Mouse (Mus musculus) cerebellum, adult (tissue): ENCODE data around the gene Togaram2.
"Not testable (repeated sequence)": the region's sequence is repeated elsewhere in the genome, so short reads cannot be mapped to it uniquely, and the experiment has no call there.

Source experiments
- ATAC-seq: cut with Nextera tagmentation; 2 replicates; pipeline ENCODE4 v1.9.2; 2017; ENCODE audit warnings: mild to moderate bottlenecking, moderate library complexity, mixed read lengths; ENCODE audit not compliant: insufficient number of reproducible peaks, low FRiP score, low TSS enrichment

Togaram2 gene

DNA sequence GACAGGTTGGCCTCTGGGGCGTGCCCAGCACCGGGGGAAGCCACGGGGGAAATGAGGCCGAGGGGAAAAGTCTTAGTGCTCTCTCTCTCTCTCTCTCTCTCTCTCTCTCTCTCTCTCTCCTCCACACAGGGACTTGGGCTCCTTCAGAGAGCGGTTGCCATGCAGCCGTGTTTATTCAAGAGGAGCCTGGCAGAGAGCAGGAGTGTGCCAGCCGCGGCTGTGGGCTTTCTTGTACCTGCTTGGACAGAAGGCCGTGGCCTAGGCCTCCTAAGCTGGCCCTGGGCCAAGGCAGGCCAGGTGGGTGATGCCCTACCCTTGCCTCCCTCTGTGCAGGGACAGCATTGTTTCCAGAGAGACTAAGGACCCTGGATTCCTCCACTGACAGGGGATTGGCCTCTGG lies at the start of gene Togaram2:
Gene Togaram2 (plus strand): TSS at position 170 of the 400 bp plus-strand sequence.
- no peak for ATAC-seq

- ATAC-seq = no peak
These were observed 41.3 kb upstream of the Togaram2 start for GRCm38 (mm10) chr17:71631806-71632205.

GRCm38 (mm10) chr17:71633350-71633749 lies 39.7 kb upstream of the Togaram2 start:
- peak; percentile 81 for ATAC-seq

- no peak for ATAC-seq
These were observed 36.3 kb upstream of the Togaram2 start for GRCm38 (mm10) chr17:71636786-71637185.

DNA sequence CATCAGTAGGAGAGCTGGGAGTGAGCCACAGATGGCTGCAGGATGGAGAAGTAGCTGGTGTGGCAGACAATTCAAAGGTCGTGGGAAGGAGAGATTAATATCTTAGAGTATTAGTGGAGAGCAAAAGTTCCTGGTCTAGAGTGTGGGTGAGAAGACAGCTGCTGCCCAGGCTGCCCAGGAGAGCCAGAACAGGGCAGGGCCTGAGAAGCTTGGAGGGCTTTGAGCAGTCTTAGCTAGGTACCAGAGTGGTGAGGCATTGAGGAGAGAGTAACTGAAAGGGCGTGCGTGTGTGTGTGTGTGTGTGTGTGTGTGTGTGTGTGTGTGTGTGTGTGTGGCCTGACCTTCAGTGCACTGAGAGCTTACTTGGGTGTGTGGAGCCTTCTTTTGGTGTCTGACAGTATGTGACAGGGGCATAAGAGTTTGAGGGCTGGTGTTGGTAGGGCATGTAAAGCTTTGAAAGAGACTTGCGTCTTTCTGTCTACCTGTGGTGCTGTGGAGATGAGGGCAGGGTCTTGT lies 35.3 kb upstream of the Togaram2 start:
- ATAC-seq = no peak

- ATAC-seq = not testable (repeated sequence)
These were observed 34.0 kb upstream of the Togaram2 start for GRCm38 (mm10) chr17:71639056-71639455.

DNA sequence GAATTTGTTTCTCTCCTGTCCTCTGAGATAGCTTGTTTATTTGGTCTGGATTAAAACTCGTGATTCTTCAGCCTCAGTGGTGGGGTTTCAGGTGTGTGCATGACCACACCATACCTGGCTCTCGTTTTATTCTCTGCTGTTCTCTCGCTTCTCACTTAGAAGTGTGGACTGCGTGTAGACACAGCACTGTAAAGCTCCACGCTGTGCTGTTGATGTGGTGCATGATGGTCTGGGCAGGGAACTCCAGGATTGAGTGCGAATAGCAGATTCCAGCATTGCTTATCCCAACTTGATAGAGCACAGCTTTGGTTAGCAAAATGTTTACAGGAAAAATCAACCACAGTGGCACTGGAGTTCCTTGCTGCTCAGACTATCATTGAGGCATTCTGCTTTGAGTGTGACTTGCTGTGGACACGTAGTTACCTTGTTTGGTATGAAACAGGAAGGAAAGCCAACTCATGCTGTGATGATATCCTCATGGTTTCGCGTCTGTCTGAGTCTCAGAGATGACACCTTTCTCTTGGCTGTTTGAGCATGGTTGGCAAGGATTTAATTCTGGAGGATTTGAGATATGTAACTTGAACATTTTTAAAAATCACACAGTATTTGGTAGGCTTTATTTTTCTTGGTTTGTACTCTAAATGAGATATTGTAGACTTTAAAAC lies 32.5 kb upstream of the Togaram2 start:
- 0 out of 2 replicates have a peak, but pooled peaks have one; percentile 26 for ATAC-seq

DNA sequence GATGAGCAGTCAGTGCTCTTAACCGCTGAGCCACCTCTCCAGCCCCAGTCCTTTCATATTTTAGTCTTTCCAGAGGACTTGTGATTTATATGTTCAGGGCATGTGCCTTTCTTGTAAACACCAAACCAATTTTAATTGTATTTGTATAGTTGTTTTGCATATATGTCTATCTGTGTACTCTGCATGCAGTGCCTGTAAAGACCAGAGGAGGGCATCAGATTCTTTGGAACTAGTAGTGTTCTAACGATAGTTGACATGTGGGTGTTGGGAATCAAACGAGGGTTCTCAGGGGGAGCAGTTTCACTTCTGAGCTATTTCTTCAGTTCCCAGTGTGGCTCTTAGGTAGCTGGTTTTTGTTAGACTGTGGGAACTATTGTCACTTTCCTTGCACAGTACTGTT lies 30.9 kb upstream of the Togaram2 start:
- ATAC-seq = no peak

DNA sequence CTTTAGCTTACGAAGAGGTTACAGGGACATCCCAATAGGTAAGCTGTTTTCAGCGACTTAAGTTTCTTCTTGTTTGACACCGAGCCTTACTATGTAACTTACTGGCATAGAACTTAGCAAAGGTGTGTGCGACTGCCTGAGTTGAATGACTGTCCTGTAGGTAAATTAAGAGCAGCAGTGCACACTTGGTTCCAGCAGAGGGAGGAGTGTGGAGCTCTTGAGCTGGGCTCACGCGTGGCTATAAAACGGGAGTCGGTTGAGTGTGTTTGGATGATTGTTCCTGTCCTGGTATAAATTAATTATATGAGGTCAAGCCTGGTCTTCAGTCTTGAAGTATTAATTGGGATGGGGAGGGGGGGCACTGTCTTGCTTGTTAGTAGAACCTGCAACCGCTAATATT lies 23.1 kb upstream of the Togaram2 start:
- ATAC-seq = no peak

DNA sequence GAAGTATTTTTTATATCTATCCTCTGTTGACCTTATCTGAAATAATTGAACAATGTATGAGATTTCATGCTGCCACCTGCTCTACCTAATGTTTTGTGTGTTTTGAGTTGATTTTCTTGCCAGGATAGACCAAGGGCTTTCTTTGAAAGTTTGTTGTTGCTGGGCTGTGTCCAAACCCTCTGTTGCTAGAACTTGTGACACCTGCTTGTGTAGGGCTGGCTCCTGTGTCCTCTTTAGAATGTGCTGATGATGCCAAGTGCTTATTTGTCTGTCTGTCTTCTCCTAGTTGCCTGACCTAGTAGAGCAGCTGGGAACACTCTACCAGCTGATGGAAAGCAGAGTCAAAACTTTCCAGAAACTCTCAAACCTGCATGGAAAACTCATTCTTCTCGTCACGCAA lies 20.6 kb upstream of the Togaram2 start:
- ATAC-seq = no peak

DNA sequence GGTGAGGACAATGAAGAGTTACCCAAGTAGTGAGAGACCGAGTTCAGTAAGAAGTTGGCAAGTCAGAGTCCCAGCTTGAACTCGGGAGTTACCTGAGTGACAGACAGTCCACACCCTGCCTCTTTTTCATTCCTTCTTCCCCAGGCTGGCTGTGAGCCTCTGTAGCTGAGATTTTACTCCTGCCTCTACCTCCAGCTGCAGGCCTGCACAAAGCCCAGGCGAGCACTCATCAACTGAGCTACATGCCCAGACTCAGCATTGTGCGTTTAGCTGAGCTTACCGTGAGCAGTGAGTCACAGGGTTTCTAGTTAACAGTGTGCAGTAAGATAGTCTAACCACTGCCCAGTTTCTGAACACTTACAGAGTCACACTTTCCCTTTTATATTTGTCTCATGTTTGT lies 20.1 kb upstream of the Togaram2 start:
- no peak for ATAC-seq

DNA sequence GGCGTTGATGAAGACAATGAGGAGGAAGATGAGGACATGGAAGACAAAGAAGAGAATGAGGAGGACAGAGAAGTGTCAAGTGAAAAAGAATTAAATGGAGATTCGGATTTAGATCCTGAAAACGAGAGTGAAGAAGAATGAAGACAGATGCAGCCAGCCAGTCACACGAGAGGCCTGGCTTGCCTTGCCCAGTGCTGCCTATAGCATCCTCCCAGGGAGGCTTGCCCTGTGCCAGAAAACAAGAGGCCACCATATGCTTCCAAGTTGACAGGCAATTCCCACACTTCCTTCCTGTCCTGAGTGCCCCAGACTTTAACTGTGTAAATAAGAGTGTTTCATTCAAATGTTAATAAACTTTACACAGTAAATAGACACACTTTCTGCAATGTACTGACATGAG lies 15.5 kb upstream of the Togaram2 start:
- peak; percentile 70 for ATAC-seq

DNA sequence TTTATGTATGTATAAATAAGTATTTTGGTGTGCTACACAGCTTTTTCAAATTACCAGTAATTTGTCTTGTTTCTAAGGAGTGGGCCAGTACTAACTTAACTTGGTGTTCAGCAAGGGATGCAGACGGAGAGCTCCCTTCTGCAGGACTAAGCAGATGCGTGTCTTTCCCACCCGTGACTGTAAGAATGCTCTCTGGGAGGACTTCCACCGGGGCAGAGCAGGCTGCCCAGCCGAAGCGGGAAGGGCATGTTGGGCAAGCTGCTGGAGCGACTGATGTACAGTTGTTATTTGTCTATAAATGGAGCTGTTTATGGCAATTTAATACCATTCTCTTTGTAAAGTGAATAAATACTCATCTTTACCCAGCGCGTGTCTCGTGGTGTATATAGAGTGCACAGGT lies 14.4 kb upstream of the Togaram2 start:
- no peak for ATAC-seq

DNA sequence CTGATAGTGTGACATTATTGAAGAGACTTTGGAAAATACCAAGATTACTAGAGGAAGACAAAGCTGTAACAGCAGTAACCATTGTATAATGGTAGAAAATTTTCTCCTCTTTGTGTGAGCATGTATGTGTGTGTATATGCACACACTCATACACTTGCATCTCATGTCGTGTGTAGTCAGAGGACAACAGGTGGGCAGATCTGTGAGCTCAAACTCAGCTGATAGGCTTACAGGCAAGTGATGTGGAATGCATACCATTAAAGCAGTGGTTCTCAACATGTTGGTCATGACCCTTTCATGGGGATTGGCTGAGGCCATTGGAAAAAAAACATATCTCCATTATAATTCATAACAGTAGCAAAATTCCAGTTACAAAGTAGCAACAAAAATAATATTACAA lies 12.7 kb upstream of the Togaram2 start:
- ATAC-seq = no peak

DNA sequence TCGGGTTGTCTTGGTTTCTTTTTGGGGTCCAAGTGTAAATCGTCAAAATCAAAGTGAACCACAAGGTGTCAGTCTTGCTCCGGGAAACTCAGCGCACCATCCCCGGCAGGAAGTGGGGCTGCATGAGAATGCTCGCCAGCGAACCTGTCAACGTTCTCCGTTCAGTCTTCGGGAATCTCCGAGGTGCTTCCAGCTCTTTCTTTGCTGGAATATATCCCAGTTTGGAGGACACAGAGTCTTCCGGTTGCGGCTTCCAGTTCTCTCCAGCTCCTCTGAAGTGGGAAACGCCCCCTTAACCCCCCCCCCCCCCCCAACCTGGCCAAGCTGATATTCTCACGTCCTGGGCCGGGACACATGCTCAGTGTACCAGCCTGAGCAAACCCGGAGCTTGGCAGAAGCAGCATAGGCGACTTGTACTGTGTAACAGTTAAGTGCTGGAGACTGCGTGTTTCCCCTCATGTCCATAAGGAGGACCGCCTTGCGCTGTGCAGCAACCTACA lies 10.3 kb upstream of the Togaram2 start:
- peak; percentile 82; the same call in 1 of the 2 replicates for ATAC-seq

GRCm38 (mm10) chr17:71663491-71663890 lies 9.6 kb upstream of the Togaram2 start:
- no peak for ATAC-seq

DNA sequence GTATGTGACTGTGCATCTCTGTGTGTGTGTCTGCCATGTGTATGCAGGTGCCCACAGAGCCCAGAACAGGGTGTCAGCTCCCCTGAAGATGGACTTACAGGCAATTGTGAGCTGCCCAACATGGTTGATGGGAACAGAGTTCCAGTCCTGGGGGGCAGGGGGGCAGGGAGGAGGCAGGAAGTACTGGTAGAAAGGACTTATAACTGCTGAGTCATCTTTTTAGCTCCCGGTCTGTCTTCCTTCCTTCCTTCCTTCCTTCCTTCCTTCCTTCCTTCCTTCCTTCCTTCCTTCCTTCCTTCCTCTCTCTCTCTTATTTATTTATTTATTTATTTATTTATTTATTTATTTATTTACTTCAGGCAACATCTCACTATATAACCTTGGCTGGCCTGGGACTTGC lies 8.9 kb upstream of the Togaram2 start:
- ATAC-seq = no peak

GRCm38 (mm10) chr17:71665201-71665600 lies 7.9 kb upstream of the Togaram2 start:
- no peak for ATAC-seq

GRCm38 (mm10) chr17:71669511-71669910 lies 3.5 kb upstream of the Togaram2 start:
- no peak for ATAC-seq

GRCm38 (mm10) chr17:71671840-71672546 lies 1.1 kb upstream of the Togaram2 start:
- no peak for ATAC-seq

GRCm38 (mm10) chr17:71673936-71674335 lies 875 bp downstream of the Togaram2 start:
- no peak for ATAC-seq

DNA sequence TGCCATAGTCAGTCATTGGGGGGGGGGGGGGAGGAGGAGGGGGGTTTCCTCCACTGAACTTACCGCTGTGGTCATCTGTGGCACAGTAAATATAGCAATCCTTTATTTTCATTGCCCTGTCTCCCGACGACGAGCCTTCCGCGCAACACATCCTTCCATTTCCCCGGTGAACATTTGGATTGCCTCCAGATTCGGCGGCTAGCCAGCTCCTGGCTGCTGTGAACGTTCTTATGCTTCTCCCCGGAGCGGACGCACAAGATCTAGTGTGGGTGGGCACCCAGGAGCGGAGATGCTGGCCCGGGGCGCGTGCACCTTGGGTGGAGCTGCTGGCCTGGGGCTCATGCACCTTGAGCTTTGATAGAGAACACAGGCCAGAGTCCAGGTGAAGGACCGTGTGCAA lies 1.8 kb downstream of the Togaram2 start:
- ATAC-seq = no peak
